In genomic region chr11:78072425-78073130, GRCm38 (mm10) we compare ENCODE assay signal across 15 mouse cellular contexts. TPM values are rescaled to one million over a fixed set of nuclear protein-coding genes. Genes with fewer than 3 reads are reported as not detected.
DNase-seq lines count a peak whose midpoint lies in the region; ATAC-seq lines count a peak whose summit lies in the region.
"Had no signal": no experiment of that assay in that cellular context is flagged by ENCODE, and none has a peak within 500 bp of the region (broad histone marks: within the 10 kb centered on the region; RNA-seq: fewer than 3 reads in every experiment).

No protein-coding gene starts in this region.

- H3K36me3 ChIP-seq in midbrain, embryonic 11.5 days (ENCODE audit: control insufficient read depth, insufficient read depth, low read length), result peaks cover 13% of the 10 kb centered on the region
- peaks cover 58% of the 10 kb centered on the region for H3K36me3 ChIP-seq in midbrain, embryonic 13.5 days
- H3K36me3 ChIP-seq in liver, embryonic 11.5 days (ENCODE audit: control insufficient read depth, insufficient read depth, low read length), result peaks cover 15% of the 10 kb centered on the region
- H3K36me3 ChIP-seq in stomach, embryonic 15.5 days, result peaks cover 35% of the 10 kb centered on the region

- H3K4me1 ChIP-seq in midbrain, embryonic 11.5 days (ENCODE audit: control insufficient read depth, insufficient read depth, low read length), result no peaks in the 10 kb centered on the region
- no peaks in the 10 kb centered on the region for H3K4me1 ChIP-seq in midbrain, embryonic 13.5 days (replicated peaks)
- peaks cover 24% of the 10 kb centered on the region for H3K4me1 ChIP-seq in liver, embryonic 11.5 days (replicated peaks; ENCODE audit: control insufficient read depth, insufficient read depth, low read length)
- H3K4me1 ChIP-seq in stomach, embryonic 15.5 days, result no peaks in the 10 kb centered on the region

- no peak overlapping the region for H3K4me3 ChIP-seq in midbrain, embryonic 11.5 days (ENCODE audit: low read depth, low read length)
- no peak overlapping the region for H3K4me3 ChIP-seq in midbrain, embryonic 13.5 days (replicated peaks)
- H3K4me3 ChIP-seq in liver, embryonic 11.5 days (ENCODE audit: low read depth, low read length), result peak overlapping the region; percentile 60
- H3K4me3 ChIP-seq in stomach, embryonic 15.5 days (replicated peaks), result no peak overlapping the region
- H3K4me3 ChIP-seq: myocyte had no signal

- H3K27ac ChIP-seq in midbrain, embryonic 11.5 days (ENCODE audit: low read depth, low read length), result peak overlapping the region; percentile 27
- H3K27ac ChIP-seq in midbrain, embryonic 13.5 days, result no peak overlapping the region
- H3K27ac ChIP-seq in liver, embryonic 11.5 days (ENCODE audit: low read depth, low read length), result peak overlapping the region; percentile 99
- H3K27ac ChIP-seq in stomach, embryonic 15.5 days, result no peak overlapping the region

- DNase-seq in midbrain, embryonic 11.5 days (ENCODE audit: low spot score, missing footprints), result no peak
- DNase-seq in c-Kit-positive CD71-positive TER-119-positive erythroid progenitor cells, embryonic 14.5 days (ENCODE audit: low spot score), result peak; percentile 92
- DNase-seq in liver, embryonic 11.5 days (ENCODE audit: low spot score), result peak; percentile 64
- no peak for DNase-seq in right cerebral cortex, postnatal 10 days (ENCODE audit: low spot score in 2 of 2)
- DNase-seq in MN1 (ENCODE audit: low spot score), result no peak
- DNase-seq in ovary, postnatal 14 days (ENCODE audit: low spot score), result no peak
- DNase-seq: adrenal gland, postnatal 14 days; cerebellum, adult 9-11 months; kidney, postnatal 25 days; thymus, postnatal 36 days had no signal

- H3K27me3 ChIP-seq in midbrain, embryonic 11.5 days (ENCODE audit: control insufficient read depth, insufficient read depth, low read length), result no peaks in the 10 kb centered on the region
- H3K27me3 ChIP-seq in midbrain, embryonic 13.5 days, result no peaks in the 10 kb centered on the region
- H3K27me3 ChIP-seq in liver, embryonic 11.5 days (replicated peaks; ENCODE audit: control insufficient read depth, insufficient read depth, low read length), result no peaks in the 10 kb centered on the region
- no peaks in the 10 kb centered on the region for H3K27me3 ChIP-seq in stomach, embryonic 15.5 days (replicated peaks)

- H3K9me3 ChIP-seq in midbrain, embryonic 11.5 days (ENCODE audit: control insufficient read depth, low read length), result no peaks in the 10 kb centered on the region
- no peaks in the 10 kb centered on the region for H3K9me3 ChIP-seq in midbrain, embryonic 13.5 days
- H3K9me3 ChIP-seq in liver, embryonic 11.5 days (ENCODE audit: control insufficient read depth, low read length), result no peaks in the 10 kb centered on the region
- no peaks in the 10 kb centered on the region for H3K9me3 ChIP-seq in stomach, embryonic 15.5 days

- WGBS in midbrain, embryonic 11.5 days, result 34% methylated on average over 6 of the region's 6 CpGs
- WGBS in midbrain, embryonic 13.5 days, result 29% methylated on average over 6 of the region's 6 CpGs
- 14% methylated on average over 6 of the region's 6 CpGs for WGBS in liver, embryonic 11.5 days
- 24% methylated on average over 6 of the region's 6 CpGs for WGBS in stomach, embryonic 15.5 days

- no peak overlapping the region for H3K9ac ChIP-seq in midbrain, embryonic 11.5 days (ENCODE audit: low read length)
- H3K9ac ChIP-seq in midbrain, embryonic 13.5 days (replicated peaks), result no peak overlapping the region; the same call in 1 of the 2 replicates
- peak overlapping the region; percentile 81 for H3K9ac ChIP-seq in liver, embryonic 11.5 days (ENCODE audit: low read depth, low read length)
- no peak overlapping the region for H3K9ac ChIP-seq in stomach, embryonic 15.5 days

- no peak overlapping the region for H3K4me2 ChIP-seq in midbrain, embryonic 11.5 days
- H3K4me2 ChIP-seq in midbrain, embryonic 13.5 days (replicated peaks), result no peak overlapping the region
- peak overlapping the region; percentile 76 for H3K4me2 ChIP-seq in liver, embryonic 11.5 days
- no peak overlapping the region for H3K4me2 ChIP-seq in stomach, embryonic 15.5 days

- no peak for ATAC-seq in midbrain, embryonic 11.5 days (ENCODE audit: low FRiP score)
- ATAC-seq in midbrain, embryonic 13.5 days, result no peak
- ATAC-seq in liver, embryonic 11.5 days (replicated peaks; ENCODE audit: low FRiP score), result peak; percentile 42
- peak; percentile 24; the same call in 1 of the 2 replicates for ATAC-seq in stomach, embryonic 15.5 days (ENCODE audit: insufficient read depth, low FRiP score, low read depth)
- ATAC-seq: hindbrain, embryonic 16.5 days; lung, postnatal 0 days had no signal

RNA-seq across cellular contexts. Expression of gene Eral1, which starts 7.6 kb away (rescaled TPM):
- 39.0 and 39.6 TPM in 2 replicates for polyA plus RNA-seq in midbrain, embryonic 11.5 days (2014; fragmentation: Nextera tagmentation; extraction: Ambion mirVana)
- 32.7 and 33.8 TPM in 2 replicates for polyA plus RNA-seq in midbrain, embryonic 13.5 days (2015; fragmentation: Nextera tagmentation; extraction: Ambion mirVana)
- 39.0 and 40.8 TPM in 2 replicates for polyA plus RNA-seq in liver, embryonic 11.5 days (2014; fragmentation: Nextera tagmentation; extraction: Ambion mirVana)
- 26.5 and 30.6 TPM in 2 replicates for polyA plus RNA-seq in stomach, embryonic 15.5 days (2015; fragmentation: Nextera tagmentation; extraction: Ambion mirVana)

RNA-seq across cellular contexts. Expression of gene Fam222b, which starts 21.9 kb away (rescaled TPM):
- polyA plus RNA-seq in midbrain, embryonic 11.5 days (2014; fragmentation: Nextera tagmentation; extraction: Ambion mirVana), result 26.5 and 26.6 TPM in 2 replicates
- 29.3 and 30.7 TPM in 2 replicates for polyA plus RNA-seq in midbrain, embryonic 13.5 days (2015; fragmentation: Nextera tagmentation; extraction: Ambion mirVana)
- 13.9 and 17.3 TPM in 2 replicates for polyA plus RNA-seq in liver, embryonic 11.5 days (2014; fragmentation: Nextera tagmentation; extraction: Ambion mirVana)
- polyA plus RNA-seq in stomach, embryonic 15.5 days (2015; fragmentation: Nextera tagmentation; extraction: Ambion mirVana), result 10.2 and 10.6 TPM in 2 replicates

RNA-seq across cellular contexts. Expression of gene Flot2, which starts 34.8 kb away (rescaled TPM):
- 52.7 and 57.6 TPM in 2 replicates for polyA plus RNA-seq in midbrain, embryonic 11.5 days (2014; fragmentation: Nextera tagmentation; extraction: Ambion mirVana)
- 66.9 and 68.4 TPM in 2 replicates for polyA plus RNA-seq in midbrain, embryonic 13.5 days (2015; fragmentation: Nextera tagmentation; extraction: Ambion mirVana)
- polyA plus RNA-seq in liver, embryonic 11.5 days (2014; fragmentation: Nextera tagmentation; extraction: Ambion mirVana), result 44.8 TPM in 2 replicates
- polyA plus RNA-seq in stomach, embryonic 15.5 days (2015; fragmentation: Nextera tagmentation; extraction: Ambion mirVana), result 54.1 and 60.5 TPM in 2 replicates

RNA-seq across cellular contexts. Expression of gene Dhrs13, which starts 40.5 kb away (rescaled TPM):
- 17.4 and 18.0 TPM in 2 replicates for polyA plus RNA-seq in midbrain, embryonic 11.5 days (2014; fragmentation: Nextera tagmentation; extraction: Ambion mirVana)
- 31.6 and 32.4 TPM in 2 replicates for polyA plus RNA-seq in midbrain, embryonic 13.5 days (2015; fragmentation: Nextera tagmentation; extraction: Ambion mirVana)
- polyA plus RNA-seq in liver, embryonic 11.5 days (2014; fragmentation: Nextera tagmentation; extraction: Ambion mirVana), result 23.8 and 24.9 TPM in 2 replicates
- polyA plus RNA-seq in stomach, embryonic 15.5 days (2015; fragmentation: Nextera tagmentation; extraction: Ambion mirVana), result 17.3 and 19.4 TPM in 2 replicates

Comparison
In these comparisons a context has a peak if more than half of its experiments do, and no peak if none do; other contexts are left out.
1. H3K27ac ChIP-seq: peak in midbrain, embryonic 11.5 days (single experiment) and liver, embryonic 11.5 days (single experiment); none in midbrain, embryonic 13.5 days (single experiment) and stomach, embryonic 15.5 days (single experiment).
2. ATAC-seq: peak in liver, embryonic 11.5 days (single experiment) and stomach, embryonic 15.5 days (single experiment); none in midbrain, embryonic 11.5 days (single experiment) and midbrain, embryonic 13.5 days (single experiment).
3. DNase-seq: peak in c-Kit-positive CD71-positive TER-119-positive erythroid progenitor cells, embryonic 14.5 days (single experiment) and liver, embryonic 11.5 days (single experiment); none in midbrain, embryonic 11.5 days (single experiment), right cerebral cortex, postnatal 10 days (0 of 2), MN1 (single experiment) and ovary, postnatal 14 days (single experiment).